Mouse (Mus musculus): ENCODE measurements around the gene Nms.

Nms gene

GRCm38 (mm10) chr1:38938849-38939248 lies at the start of gene Nms:
TSS of gene Nms (plus strand) at chr1:38939149.
- DNase-seq (ENCODE audit: low spot score), result no peak

GRCm38 (mm10) chr1:38891444-38891843 lies 47.5 kb upstream of the Nms start:
- no peak for DNase-seq (ENCODE audit: low spot score)

- no peak for DNase-seq (ENCODE audit: low spot score)
Observed at GRCm38 (mm10) chr1:38893081-38893480, 45.9 kb upstream of the Nms start.

GRCm38 (mm10) chr1:38897431-38898248 lies 41.3 kb upstream of the Nms start, which contains the start of gene Chst10:
TSS of gene Chst10 (minus strand) at chr1:38898161.
- peak; percentile 37 for DNase-seq (ENCODE audit: low spot score)

GRCm38 (mm10) chr1:38902571-38902970 lies 36.4 kb upstream of the Nms start:
- no peak for DNase-seq (ENCODE audit: low spot score)

GRCm38 (mm10) chr1:38903985-38904384 lies 35.0 kb upstream of the Nms start:
- no peak for DNase-seq (ENCODE audit: low spot score)

- DNase-seq (ENCODE audit: low spot score), result no peak
Observed at GRCm38 (mm10) chr1:38928996-38929395, 10.0 kb upstream of the Nms start.

GRCm38 (mm10) chr1:38929468-38929867 lies 9.5 kb upstream of the Nms start:
- DNase-seq (ENCODE audit: low spot score), result peak; percentile 18

GRCm38 (mm10) chr1:38930767-38931166 lies 8.2 kb upstream of the Nms start:
- DNase-seq (ENCODE audit: low spot score), result peak; percentile 33

GRCm38 (mm10) chr1:38934668-38935067 lies 4.3 kb upstream of the Nms start:
- DNase-seq (ENCODE audit: low spot score), result no peak

GRCm38 (mm10) chr1:38936780-38937179 lies 2.2 kb upstream of the Nms start:
- no peak for DNase-seq (ENCODE audit: low spot score)

GRCm38 (mm10) chr1:38939608-38940007 lies 659 bp downstream of the Nms start:
- no peak for DNase-seq (ENCODE audit: low spot score)

- DNase-seq (ENCODE audit: low spot score), result no peak
Observed at GRCm38 (mm10) chr1:38956457-38956856, 17.5 kb downstream of the Nms start.

GRCm38 (mm10) chr1:38969116-38969515 lies 30.2 kb downstream of the Nms start:
- DNase-seq (ENCODE audit: low spot score), result no peak

GRCm38 (mm10) chr1:38971712-38972111 lies 32.8 kb downstream of the Nms start:
- DNase-seq (ENCODE audit: low spot score), result no peak

GRCm38 (mm10) chr1:38972986-38973592 lies 34.1 kb downstream of the Nms start:
- no peak for DNase-seq (ENCODE audit: low spot score)

GRCm38 (mm10) chr1:38979953-38980352 lies 41.0 kb downstream of the Nms start:
- no peak for DNase-seq (ENCODE audit: low spot score)

GRCm38 (mm10) chr1:38983870-38984269 lies 44.9 kb downstream of the Nms start:
- DNase-seq (ENCODE audit: low spot score), result no peak

- no peak for DNase-seq (ENCODE audit: low spot score)
Observed at GRCm38 (mm10) chr1:38985308-38985707, 46.4 kb downstream of the Nms start, which contains the start of gene Pdcl3. TSS of gene Pdcl3 (plus strand) at chr1:38985608.

- DNase-seq (ENCODE audit: low spot score), result peak; percentile 90
Observed at GRCm38 (mm10) chr1:38987080-38987864, 48.3 kb downstream of the Nms start.

- no peak for DNase-seq (ENCODE audit: low spot score)
Observed at GRCm38 (mm10) chr1:38987865-38988211, 48.9 kb downstream of the Nms start.

- no peak for DNase-seq (ENCODE audit: low spot score)
Observed at GRCm38 (mm10) chr1:38988357-38988756, 49.4 kb downstream of the Nms start.

GRCm38 (mm10) chr1:38992365-38992764 lies 53.4 kb downstream of the Nms start:
- no peak for DNase-seq (ENCODE audit: low spot score)
